Mouse (Mus musculus) liver, adult 2 months (tissue): ENCODE results near the gene Zfp704.

Experiments used
- CTCF ChIP-seq: fragments of 200-500 bp; IDR thresholded peaks from 2 replicates; pipeline ENCODE4 v1.5.1; 2011; ENCODE audit warnings: low read depth, low read length, control low read depth
- POLR2A ChIP-seq: fragments of 200-500 bp; IDR thresholded peaks from 2 replicates; pipeline ENCODE4 v1.6.1; 2011; ENCODE audit warnings: low read length, control low read depth; ENCODE audit not compliant: insufficient read depth; ENCODE audit errors: extremely low read depth

DNA sequence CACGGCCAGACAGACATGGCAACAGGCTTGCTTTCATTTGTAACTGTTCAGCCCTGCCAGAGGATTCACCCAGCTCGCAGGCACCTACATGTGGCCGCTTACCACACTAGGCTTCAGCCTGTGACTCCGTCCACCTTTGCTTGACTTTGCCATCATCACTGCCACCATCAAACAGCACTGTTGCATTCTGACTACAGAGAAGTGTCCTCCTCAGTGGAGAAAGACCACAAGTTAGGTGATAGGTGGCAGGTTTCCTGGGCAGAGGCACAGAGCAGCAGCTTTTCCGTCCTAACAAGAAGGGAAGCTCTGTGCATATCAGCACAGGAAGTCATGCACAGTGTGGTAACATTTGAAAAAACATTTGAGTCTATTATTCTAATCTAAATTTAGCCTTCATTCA lies 60.1 kb downstream of the Zfp704 start:
- TF ChIP-seq CTCF (no peak), POLR2A (no peak)
